Mouse (Mus musculus): ENCODE data around the gene Depp1. TPM values are rescaled to one million over a fixed set of nuclear protein-coding genes. Genes with fewer than 3 reads are reported as not detected.

Gene Depp1
- polyA plus RNA-seq (2014; fragmentation: Illumina TruSeq; extraction: RNeasy Lipid Tissue Mini Kit (QIAGEN cat#74804); ENCODE audit: low read depth, low replicate concordance): 11.9 TPM

GRCm38 (mm10) chr6:116650406-116650805, at the start of gene Depp1:
Gene Depp1 (plus strand): TSS chr6:116650609.

GRCm38 (mm10) chr6:116628539-116629171, 21.8 kb upstream of the Depp1 start, which contains the start of gene Zfp422:
Gene Zfp422 (minus strand): TSS chr6:116628999.

GRCm38 (mm10) chr6:116673471-116674282, 23.3 kb downstream of the Depp1 start, which contains the start of gene Rassf4:
Gene Rassf4 (minus strand): TSS chr6:116673952.

Other genes with a start within 250 kb of the Depp1 start
- gene Alox5, start 189.4 kb upstream of the Depp1 start, polyA plus RNA-seq (2014; fragmentation: Illumina TruSeq; extraction: RNeasy Lipid Tissue Mini Kit (QIAGEN cat#74804); ENCODE audit: low read depth, low replicate concordance): not detected
- not detected for gene Olfr211, start 161.5 kb upstream of the Depp1 start, polyA plus RNA-seq (2014; fragmentation: Illumina TruSeq; extraction: RNeasy Lipid Tissue Mini Kit (QIAGEN cat#74804); ENCODE audit: low read depth, low replicate concordance)
- gene Olfr212, start 144.1 kb upstream of the Depp1 start, polyA plus RNA-seq (2014; fragmentation: Illumina TruSeq; extraction: RNeasy Lipid Tissue Mini Kit (QIAGEN cat#74804); ENCODE audit: low read depth, low replicate concordance): not detected
- gene Olfr213, start 112.2 kb upstream of the Depp1 start, polyA plus RNA-seq (2014; fragmentation: Illumina TruSeq; extraction: RNeasy Lipid Tissue Mini Kit (QIAGEN cat#74804); ENCODE audit: low read depth, low replicate concordance): not detected
- gene Gm5580, start 99.5 kb upstream of the Depp1 start, polyA plus RNA-seq (2014; fragmentation: Illumina TruSeq; extraction: RNeasy Lipid Tissue Mini Kit (QIAGEN cat#74804); ENCODE audit: low read depth, low replicate concordance): not detected
- not detected for gene Olfr214, start 96.4 kb upstream of the Depp1 start, polyA plus RNA-seq (2014; fragmentation: Illumina TruSeq; extraction: RNeasy Lipid Tissue Mini Kit (QIAGEN cat#74804); ENCODE audit: low read depth, low replicate concordance)
- not detected for gene Olfr215, start 66.4 kb upstream of the Depp1 start, polyA plus RNA-seq (2014; fragmentation: Illumina TruSeq; extraction: RNeasy Lipid Tissue Mini Kit (QIAGEN cat#74804); ENCODE audit: low read depth, low replicate concordance)
- gene Zfp422, start 21.6 kb upstream of the Depp1 start, polyA plus RNA-seq (2014; fragmentation: Illumina TruSeq; extraction: RNeasy Lipid Tissue Mini Kit (QIAGEN cat#74804); ENCODE audit: low read depth, low replicate concordance): 27.9 TPM
- gene Rassf4, start 23.3 kb downstream of the Depp1 start, polyA plus RNA-seq (2014; fragmentation: Illumina TruSeq; extraction: RNeasy Lipid Tissue Mini Kit (QIAGEN cat#74804); ENCODE audit: low read depth, low replicate concordance): 2.1 TPM
- not detected for gene Tmem72, start 66.3 kb downstream of the Depp1 start, polyA plus RNA-seq (2014; fragmentation: Illumina TruSeq; extraction: RNeasy Lipid Tissue Mini Kit (QIAGEN cat#74804); ENCODE audit: low read depth, low replicate concordance)